Mouse (Mus musculus): ENCODE results near the gene Atpaf1. TPM values are rescaled to one million over a fixed set of nuclear protein-coding genes. Genes with fewer than 3 reads are reported as not detected.

The Atpaf1 gene
- total RNA-seq, 2 experiments from 2014 or later = 35.2 to 37.8 TPM

GRCm38 (mm10) chr4:115846656-115847055 is 62.0 kb downstream of the Atpaf1 start:
- DNase-seq (ENCODE audit: low spot score in 2 of 2) = no peak

GRCm38 (mm10) chr4:115847377-115847776 is 62.8 kb downstream of the Atpaf1 start:
- DNase-seq (ENCODE audit: low spot score in 2 of 2) = peak in 1 of 2 experiments; percentile 31

- no peak for DNase-seq (ENCODE audit: low spot score in 2 of 2)
Observed at GRCm38 (mm10) chr4:115848083-115848482, 63.5 kb downstream of the Atpaf1 start.

GRCm38 (mm10) chr4:115848990-115849677 is 64.5 kb downstream of the Atpaf1 start:
- no peak for DNase-seq (ENCODE audit: low spot score in 2 of 2)

- DNase-seq (ENCODE audit: low spot score in 2 of 2) = no peak
Observed at GRCm38 (mm10) chr4:115850111-115850510, 65.5 kb downstream of the Atpaf1 start.

GRCm38 (mm10) chr4:115850631-115851030 is 66.0 kb downstream of the Atpaf1 start:
- DNase-seq (ENCODE audit: low spot score in 2 of 2) = no peak

- DNase-seq (ENCODE audit: low spot score in 2 of 2) = no peak
Observed at GRCm38 (mm10) chr4:115851569-115851968, 67.0 kb downstream of the Atpaf1 start.

- DNase-seq (ENCODE audit: low spot score in 2 of 2) = no peak
Observed at GRCm38 (mm10) chr4:115855100-115855499, 70.5 kb downstream of the Atpaf1 start.

- DNase-seq (ENCODE audit: low spot score in 2 of 2) = no peak
Observed at GRCm38 (mm10) chr4:115855609-115856008, 71.0 kb downstream of the Atpaf1 start.

- DNase-seq (ENCODE audit: low spot score in 2 of 2) = no peak
Observed at GRCm38 (mm10) chr4:115856282-115856681, 71.7 kb downstream of the Atpaf1 start.

GRCm38 (mm10) chr4:115857293-115857883 is 72.8 kb downstream of the Atpaf1 start:
- DNase-seq (ENCODE audit: low spot score in 2 of 2) = no peak

- DNase-seq (ENCODE audit: low spot score in 2 of 2) = no peak
Observed at GRCm38 (mm10) chr4:115863352-115863751, 78.7 kb downstream of the Atpaf1 start.

- DNase-seq (ENCODE audit: low spot score in 2 of 2) = no peak
Observed at GRCm38 (mm10) chr4:115863880-115864279, 79.3 kb downstream of the Atpaf1 start.

Other genes with a start within 250 kb of the Atpaf1 start
- gene Cyp4a31, start 221.2 kb upstream of the Atpaf1 start, total RNA-seq (2021) = not detected
- not detected for gene Cyp4a32, start 183.8 kb upstream of the Atpaf1 start, total RNA-seq (2021)
- 1 to 10 TPM; 1.6 to 2.5 TPM for gene Cyp4b1, start 137.1 kb upstream of the Atpaf1 start, total RNA-seq (2021)
- gene Efcab14, start 47.1 kb upstream of the Atpaf1 start, total RNA-seq (2021) = 10 to 100 TPM; 44.8 to 46.6 TPM
- not detected for gene Tex38, start 3.8 kb upstream of the Atpaf1 start, total RNA-seq (2021)
- 1 to 10 TPM; 3.9 TPM for gene Mob3c, start 43.3 kb downstream of the Atpaf1 start, total RNA-seq (2021)
- gene Mknk1, start 54.4 kb downstream of the Atpaf1 start, total RNA-seq (2021) = 10 to 100 TPM; 42.8 to 46.9 TPM
- gene Kncn, start 99.6 kb downstream of the Atpaf1 start, total RNA-seq (2021) = under 1 TPM; 0.26 to 0.55 TPM
- gene 6430628N08Rik, start 105.9 kb downstream of the Atpaf1 start, total RNA-seq (2021) = not detected
- gene Dmbx1, start 155.1 kb downstream of the Atpaf1 start, total RNA-seq (2021) = under 1 TPM; 0.14 to 0.21 TPM
- 100 to 1,000 TPM; 123 to 126 TPM for gene Faah, start 233.1 kb downstream of the Atpaf1 start, total RNA-seq (2021)